Mouse (Mus musculus): ENCODE data around the gene Dmkn.

Dmkn gene

GRCm38 (mm10) chr7:30761769-30762352 is 1.7 kb upstream of the Dmkn start:
- no peak for DNase-seq (ENCODE audit: low spot score)

GRCm38 (mm10) chr7:30765173-30765572 is 1.6 kb downstream of the Dmkn start:
- no peak for DNase-seq (ENCODE audit: low spot score)

GRCm38 (mm10) chr7:30766408-30766807 is 2.9 kb downstream of the Dmkn start:
- no peak for DNase-seq (ENCODE audit: low spot score)

- DNase-seq (ENCODE audit: low spot score) = peak; percentile 65
Observed at GRCm38 (mm10) chr7:30769236-30769635, 5.7 kb downstream of the Dmkn start.

GRCm38 (mm10) chr7:30776104-30776503 is 12.5 kb downstream of the Dmkn start:
- no peak for DNase-seq (ENCODE audit: low spot score)

- DNase-seq (ENCODE audit: low spot score) = no peak
Observed at GRCm38 (mm10) chr7:30777081-30777579, 13.6 kb downstream of the Dmkn start.

- no peak for DNase-seq (ENCODE audit: low spot score)
Observed at GRCm38 (mm10) chr7:30777911-30778310, 14.4 kb downstream of the Dmkn start.

- DNase-seq (ENCODE audit: low spot score) = no peak
Observed at GRCm38 (mm10) chr7:30781792-30782191, 18.2 kb downstream of the Dmkn start.

- DNase-seq (ENCODE audit: low spot score) = no peak
Observed at GRCm38 (mm10) chr7:30782658-30783057, 19.1 kb downstream of the Dmkn start.

GRCm38 (mm10) chr7:30785154-30785553 is 21.6 kb downstream of the Dmkn start:
- no peak for DNase-seq (ENCODE audit: low spot score)

- no peak for DNase-seq (ENCODE audit: low spot score)
Observed at GRCm38 (mm10) chr7:30785721-30786546, 22.4 kb downstream of the Dmkn start.

GRCm38 (mm10) chr7:30787377-30788022 is 23.9 kb downstream of the Dmkn start, which contains the start of gene Krtdap:
Krtdap (plus strand) TSS chr7:30787896.
- DNase-seq (ENCODE audit: low spot score) = no peak

- no peak for DNase-seq (ENCODE audit: low spot score)
Observed at GRCm38 (mm10) chr7:30790141-30790540, 26.6 kb downstream of the Dmkn start.

GRCm38 (mm10) chr7:30791921-30792320 is 28.4 kb downstream of the Dmkn start:
- DNase-seq (ENCODE audit: low spot score) = no peak

GRCm38 (mm10) chr7:30794921-30795320 is 31.4 kb downstream of the Dmkn start:
- DNase-seq (ENCODE audit: low spot score) = no peak

GRCm38 (mm10) chr7:30796790-30797189 is 33.2 kb downstream of the Dmkn start:
- no peak for DNase-seq (ENCODE audit: low spot score)

- no peak for DNase-seq (ENCODE audit: low spot score)
Observed at GRCm38 (mm10) chr7:30800653-30801052, 37.1 kb downstream of the Dmkn start.

- no peak for DNase-seq (ENCODE audit: low spot score)
Observed at GRCm38 (mm10) chr7:30803256-30803655, 39.7 kb downstream of the Dmkn start.

GRCm38 (mm10) chr7:30804026-30804715 is 40.6 kb downstream of the Dmkn start:
- no peak for DNase-seq (ENCODE audit: low spot score)

- peak; percentile 80 for DNase-seq (ENCODE audit: low spot score)
Observed at GRCm38 (mm10) chr7:30805924-30806323, 42.4 kb downstream of the Dmkn start.

- no peak for DNase-seq (ENCODE audit: low spot score)
Observed at GRCm38 (mm10) chr7:30810319-30810718, 46.8 kb downstream of the Dmkn start.

GRCm38 (mm10) chr7:30811757-30812290 is 48.3 kb downstream of the Dmkn start:
- DNase-seq (ENCODE audit: low spot score) = no peak
